Mouse (Mus musculus) limb, embryonic 15.5 days (tissue): ENCODE results near the gene Ppm1h. TPM values are rescaled to one million over a fixed set of nuclear protein-coding genes. Genes with fewer than 3 reads are reported as not detected.

Experiments
- ATAC-seq: fragments of 200-750 bp; cut with Nextera tagmentation; 2 replicates; pipeline ENCODE4 v1.8.0; 2017; ENCODE audit warnings: low read depth, moderate TSS enrichment; ENCODE audit not compliant: insufficient number of reproducible peaks, low FRiP score, low TSS enrichment
- H3K27ac ChIP-seq: fragments of 300-500 bp; sonication (generic); 2 replicates; pipeline ENCODE4 v1.5.1; 2015; ENCODE audit warnings: moderate library complexity, mild to moderate bottlenecking, inconsistent platforms
- H3K27me3 ChIP-seq: fragments of 300-500 bp; sonication (generic); 2 replicates; pipeline ENCODE4 v1.6.1; 2015; ENCODE audit warnings: inconsistent platforms
- H3K36me3 ChIP-seq: fragments of 300-500 bp; sonication (generic); 2 replicates; pipeline ENCODE4 v1.6.1; 2015; ENCODE audit warnings: inconsistent platforms
- H3K4me1 ChIP-seq: fragments of 300-500 bp; sonication (generic); 2 replicates; pipeline ENCODE4 v1.6.1; 2015; ENCODE audit warnings: inconsistent platforms
- H3K4me2 ChIP-seq: fragments of 300-500 bp; sonication (generic); 2 replicates; pipeline ENCODE4 v1.6.1; 2015; ENCODE audit warnings: mild to moderate bottlenecking, inconsistent platforms
- H3K4me3 ChIP-seq: fragments of 300-500 bp; sonication (generic); 2 replicates; pipeline ENCODE4 v1.5.1; 2015; ENCODE audit warnings: mild to moderate bottlenecking, inconsistent platforms
- H3K9ac ChIP-seq: fragments of 300-500 bp; sonication (generic); 2 replicates; pipeline ENCODE4 v1.6.1; 2015; ENCODE audit warnings: inconsistent platforms
- H3K9me3 ChIP-seq: fragments of 300-500 bp; sonication (generic); 2 replicates; pipeline ENCODE4 v1.6.1; 2016; ENCODE audit warnings: inconsistent platforms
- WGBS: fragments of 180-500 bp; shearing (Covaris S2); methylation state at CpG from one replicate; pipeline ENCODE4 v1.1.7; 2015; 5-methylcytosine and 5-hydroxymethylcytosine counted together
- polyA plus RNA-seq: library from polyadenylated mRNA; unstranded; fragments of >200 nt; fragmentation: Nextera tagmentation; extraction: Ambion mirVana; gene quantifications from 2 replicates; pipeline ENCODE4 v1.2.1, GENCODE M21; 2015

The Ppm1h gene
- polyA plus RNA-seq, 1 experiment from 2014 or later, result 3.2 TPM

- Histone ChIP-seq H3K4me3 (no peak overlapping the region; the same call in 1 of the 2 replicates), H3K27me3 (no peaks in the 10 kb centered on the region), H3K36me3 (no peaks in the 10 kb centered on the region), H3K9ac (no peak overlapping the region), H3K9me3 (no peaks in the 10 kb centered on the region), H3K27ac (peak overlapping the region; percentile 93), H3K4me2 (no peak overlapping the region), H3K4me1 (peaks cover 42% of the 10 kb centered on the region)
- WGBS, result 33% methylated on average over 12 of the region's 12 CpGs
- peak; percentile 87 for ATAC-seq
These were observed 216.1 kb downstream of the Ppm1h start for GRCm38 (mm10) chr10:122894555-122895069.

GRCm38 (mm10) chr10:122895121-122895770 is 216.7 kb downstream of the Ppm1h start:
- peaks cover 40% of the 10 kb centered on the region for H3K4me1 ChIP-seq
- 71% methylated on average over 12 of the region's 12 CpGs for WGBS
- no peak; the same call in 1 of the 2 replicates for ATAC-seq

GRCm38 (mm10) chr10:122899971-122900370 is 221.4 kb downstream of the Ppm1h start:
- 54% methylated on average over 7 of the region's 7 CpGs for WGBS
- Histone ChIP-seq H3K4me3 (no peak overlapping the region), H3K27me3 (no peaks in the 10 kb centered on the region), H3K4me2 (no peak overlapping the region), H3K36me3 (no peaks in the 10 kb centered on the region), H3K27ac (peak overlapping the region; percentile 14; the same call in 1 of the 2 replicates), H3K4me1 (peaks cover 16% of the 10 kb centered on the region), H3K9ac (no peak overlapping the region), H3K9me3 (no peaks in the 10 kb centered on the region)
- ATAC-seq, result no peak

More at GRCm38 (mm10) chr10:122895121-122895770, 216.7 kb downstream of the Ppm1h start:
- Histone ChIP-seq H3K9me3 (no peaks in the 10 kb centered on the region), H3K27ac (peak overlapping the region; percentile 93), H3K27me3 (no peaks in the 10 kb centered on the region), H3K4me2 (no peak overlapping the region), H3K4me3 (no peak overlapping the region; the same call in 1 of the 2 replicates), H3K36me3 (no peaks in the 10 kb centered on the region), H3K9ac (no peak overlapping the region)

GRCm38 (mm10) chr10:122900466-122900865 is 221.9 kb downstream of the Ppm1h start:
- 90% methylated on average over 1 of the region's 1 CpGs for WGBS
- no peak overlapping the region for H3K4me3 ChIP-seq
- no peak overlapping the region for H3K4me2 ChIP-seq
- H3K9me3 ChIP-seq, result no peaks in the 10 kb centered on the region
- ATAC-seq, result no peak
- no peak overlapping the region for H3K9ac ChIP-seq
- H3K27ac ChIP-seq, result peak overlapping the region; percentile 14; the same call in 1 of the 2 replicates
- no peaks in the 10 kb centered on the region for H3K36me3 ChIP-seq
- peaks cover 11% of the 10 kb centered on the region for H3K4me1 ChIP-seq
- no peaks in the 10 kb centered on the region for H3K27me3 ChIP-seq

- 68% methylated on average over 5 of the region's 5 CpGs for WGBS
- ATAC-seq, result no peak
- Histone ChIP-seq H3K27me3 (no peaks in the 10 kb centered on the region), H3K27ac (no peak overlapping the region), H3K36me3 (no peaks in the 10 kb centered on the region), H3K9me3 (no peaks in the 10 kb centered on the region), H3K4me1 (peaks cover 10% of the 10 kb centered on the region; the same call in 1 of the 2 replicates), H3K4me2 (no peak overlapping the region), H3K4me3 (no peak overlapping the region), H3K9ac (no peak overlapping the region)
These were observed 222.8 kb downstream of the Ppm1h start for GRCm38 (mm10) chr10:122901379-122901778.

GRCm38 (mm10) chr10:122909406-122910032 is 231.0 kb downstream of the Ppm1h start:
- Histone ChIP-seq H3K9ac (no peak overlapping the region), H3K4me1 (peaks cover 39% of the 10 kb centered on the region), H3K4me2 (no peak overlapping the region), H3K36me3 (no peaks in the 10 kb centered on the region), H3K27me3 (no peaks in the 10 kb centered on the region), H3K4me3 (no peak overlapping the region), H3K27ac (peak overlapping the region; percentile 33; the same call in 1 of the 2 replicates), H3K9me3 (no peaks in the 10 kb centered on the region)
- WGBS, result 82% methylated on average over 9 of the region's 9 CpGs
- no peak for ATAC-seq

GRCm38 (mm10) chr10:122910798-122911225 is 232.2 kb downstream of the Ppm1h start:
- Histone ChIP-seq H3K9me3 (no peaks in the 10 kb centered on the region), H3K27ac (peak overlapping the region; percentile 99), H3K9ac (no peak overlapping the region), H3K36me3 (no peaks in the 10 kb centered on the region), H3K27me3 (no peaks in the 10 kb centered on the region), H3K4me3 (no peak overlapping the region), H3K4me2 (no peak overlapping the region; the same call in 1 of the 2 replicates), H3K4me1 (peaks cover 46% of the 10 kb centered on the region)
- 21% methylated on average over 8 of the region's 8 CpGs for WGBS
- ATAC-seq, result no peak

GRCm38 (mm10) chr10:122911668-122912067 is 233.1 kb downstream of the Ppm1h start:
- Histone ChIP-seq H3K27me3 (no peaks in the 10 kb centered on the region), H3K9ac (no peak overlapping the region), H3K27ac (peak overlapping the region; percentile 99), H3K9me3 (no peaks in the 10 kb centered on the region), H3K4me1 (peaks cover 52% of the 10 kb centered on the region), H3K36me3 (no peaks in the 10 kb centered on the region), H3K4me3 (peak overlapping the region; percentile 2; the same call in 1 of the 2 replicates), H3K4me2 (peak overlapping the region; percentile 41)
- peak; percentile 5; the same call in 1 of the 2 replicates for ATAC-seq
- 22% methylated on average over 8 of the region's 8 CpGs for WGBS

GRCm38 (mm10) chr10:122912086-122912690 is 233.6 kb downstream of the Ppm1h start:
- H3K4me1 ChIP-seq, result peaks cover 52% of the 10 kb centered on the region
- H3K27ac ChIP-seq, result peak overlapping the region; percentile 99
- H3K9ac ChIP-seq, result no peak overlapping the region
- H3K36me3 ChIP-seq, result no peaks in the 10 kb centered on the region
- 9% methylated on average over 12 of the region's 12 CpGs for WGBS
- peak; percentile 30 for ATAC-seq
- H3K4me3 ChIP-seq, result peak overlapping the region; percentile 27
- H3K27me3 ChIP-seq, result no peaks in the 10 kb centered on the region
- no peaks in the 10 kb centered on the region for H3K9me3 ChIP-seq
- H3K4me2 ChIP-seq, result peak overlapping the region; percentile 41

- WGBS, result 4% methylated on average over 19 of the region's 19 CpGs
- Histone ChIP-seq H3K4me1 (peaks cover 56% of the 10 kb centered on the region), H3K4me2 (peak overlapping the region; percentile 41), H3K27me3 (no peaks in the 10 kb centered on the region), H3K9ac (0 out of 2 replicates have a peak overlapping the region, but pooled peaks have one; percentile 17), H3K27ac (peak overlapping the region; percentile 99), H3K36me3 (no peaks in the 10 kb centered on the region), H3K9me3 (no peaks in the 10 kb centered on the region), H3K4me3 (peak overlapping the region; percentile 27)
- peak; percentile 92 for ATAC-seq
These were observed 234.3 kb downstream of the Ppm1h start for GRCm38 (mm10) chr10:122912701-122913368.

GRCm38 (mm10) chr10:122913393-122913792 is 234.8 kb downstream of the Ppm1h start:
- ATAC-seq, result no peak
- no peaks in the 10 kb centered on the region for H3K27me3 ChIP-seq
- no peaks in the 10 kb centered on the region for H3K9me3 ChIP-seq
- no peaks in the 10 kb centered on the region for H3K36me3 ChIP-seq
- H3K4me2 ChIP-seq, result peak overlapping the region; percentile 41
- H3K9ac ChIP-seq, result peak overlapping the region; percentile 28; the same call in 1 of the 2 replicates
- H3K27ac ChIP-seq, result peak overlapping the region; percentile 99
- 19% methylated on average over 11 of the region's 11 CpGs for WGBS
- peak overlapping the region; percentile 27; the same call in 1 of the 2 replicates for H3K4me3 ChIP-seq
- peaks cover 61% of the 10 kb centered on the region for H3K4me1 ChIP-seq
